Mouse (Mus musculus) intestine, embryonic 16.5 days (tissue): ENCODE data around the gene Fbxo44. TPM values are rescaled to one million over a fixed set of nuclear protein-coding genes. Genes with fewer than 3 reads are reported as not detected.

Experiments
- ATAC-seq: fragments of 200-750 bp; cut with Nextera tagmentation; 2 replicates; pipeline ENCODE4 v1.8.0; 2017; ENCODE audit warnings: moderate TSS enrichment, moderate library complexity
- H3K27ac ChIP-seq: fragments of 300-500 bp; sonication (generic); 2 replicates; pipeline ENCODE4 v1.5.1; 2014; ENCODE audit warnings: mild to moderate bottlenecking, low read length
- H3K27me3 ChIP-seq: fragments of 300-500 bp; sonication (generic); replicated peaks from 2 replicates; pipeline ENCODE4 v1.6.1; 2014; ENCODE audit warnings: low read length, control low read depth, mixed read lengths; ENCODE audit not compliant: control insufficient read depth, insufficient read depth
- H3K36me3 ChIP-seq: fragments of 300-500 bp; sonication (generic); 2 replicates; pipeline ENCODE4 v1.6.1; 2014; ENCODE audit warnings: low read length, control low read depth; ENCODE audit not compliant: control insufficient read depth, insufficient read depth
- H3K4me1 ChIP-seq: fragments of 300-500 bp; sonication (generic); 2 replicates; pipeline ENCODE4 v1.6.1; 2014; ENCODE audit warnings: low read length, control low read depth, mixed read lengths; ENCODE audit not compliant: control insufficient read depth, insufficient read depth
- H3K4me2 ChIP-seq: fragments of 300-500 bp; sonication (generic); 2 replicates; pipeline ENCODE4 v1.6.1; 2014; ENCODE audit warnings: low read depth, low read length, control low read depth
- H3K4me3 ChIP-seq: fragments of 300-500 bp; sonication (generic); 2 replicates; pipeline ENCODE4 v1.5.1; 2014; ENCODE audit warnings: mild to moderate bottlenecking, low read length
- H3K9ac ChIP-seq: fragments of 300-500 bp; sonication (generic); 2 replicates; pipeline ENCODE4 v1.6.1; 2014; ENCODE audit warnings: low read depth, low read length
- H3K9me3 ChIP-seq: fragments of 300-500 bp; sonication (generic); 2 replicates; pipeline ENCODE4 v1.6.1; 2016; ENCODE audit warnings: low read length, control low read depth; ENCODE audit not compliant: control insufficient read depth
- WGBS: fragments of 180-500 bp; shearing (Covaris S2); extraction: QIAGEN DNeasy Blood & Tissue Kit; methylation state at CpG from one replicate; pipeline ENCODE4 v1.1.7; 2014; 5-methylcytosine and 5-hydroxymethylcytosine counted together
- polyA plus RNA-seq: library from polyadenylated mRNA; unstranded; fragments of >200 nt; fragmentation: Nextera tagmentation; extraction: Ambion mirVana; gene quantifications from 2 replicates; pipeline ENCODE4 v1.2.1, GENCODE M21; 2015

Fbxo44 gene
- polyA plus RNA-seq, 1 experiment from 2014 or later: 7.3 TPM

GRCm38 (mm10) chr4:148154006-148154405 lies 6.3 kb downstream of the Fbxo44 start:
- WGBS: 80% methylated on average over 4 of the region's 4 CpGs
- no peak overlapping the region for H3K27ac ChIP-seq
- 0 out of 2 replicates have a peak, but pooled peaks cover 4% of the 10 kb centered on the region for H3K27me3 ChIP-seq
- peaks cover 6% of the 10 kb centered on the region; the same call in 1 of the 2 replicates for H3K4me1 ChIP-seq
- H3K9me3 ChIP-seq: no peaks in the 10 kb centered on the region
- peaks cover 3% of the 10 kb centered on the region; the same call in 1 of the 2 replicates for H3K36me3 ChIP-seq
- no peak for ATAC-seq
- no peak overlapping the region for H3K4me2 ChIP-seq
- no peak overlapping the region for H3K4me3 ChIP-seq
- H3K9ac ChIP-seq: no peak overlapping the region

- Histone ChIP-seq H3K4me3 (no peak overlapping the region), H3K36me3 (peaks cover 3% of the 10 kb centered on the region; the same call in 1 of the 2 replicates), H3K9ac (no peak overlapping the region), H3K27ac (no peak overlapping the region), H3K4me2 (no peak overlapping the region), H3K27me3 (no peaks in the 10 kb centered on the region), H3K4me1 (peaks cover 4% of the 10 kb centered on the region; the same call in 1 of the 2 replicates), H3K9me3 (no peaks in the 10 kb centered on the region)
- ATAC-seq: no peak
- WGBS: 78% methylated on average over 5 of the region's 5 CpGs
Measured at GRCm38 (mm10) chr4:148152547-148152946, 7.7 kb downstream of the Fbxo44 start.

DNA sequence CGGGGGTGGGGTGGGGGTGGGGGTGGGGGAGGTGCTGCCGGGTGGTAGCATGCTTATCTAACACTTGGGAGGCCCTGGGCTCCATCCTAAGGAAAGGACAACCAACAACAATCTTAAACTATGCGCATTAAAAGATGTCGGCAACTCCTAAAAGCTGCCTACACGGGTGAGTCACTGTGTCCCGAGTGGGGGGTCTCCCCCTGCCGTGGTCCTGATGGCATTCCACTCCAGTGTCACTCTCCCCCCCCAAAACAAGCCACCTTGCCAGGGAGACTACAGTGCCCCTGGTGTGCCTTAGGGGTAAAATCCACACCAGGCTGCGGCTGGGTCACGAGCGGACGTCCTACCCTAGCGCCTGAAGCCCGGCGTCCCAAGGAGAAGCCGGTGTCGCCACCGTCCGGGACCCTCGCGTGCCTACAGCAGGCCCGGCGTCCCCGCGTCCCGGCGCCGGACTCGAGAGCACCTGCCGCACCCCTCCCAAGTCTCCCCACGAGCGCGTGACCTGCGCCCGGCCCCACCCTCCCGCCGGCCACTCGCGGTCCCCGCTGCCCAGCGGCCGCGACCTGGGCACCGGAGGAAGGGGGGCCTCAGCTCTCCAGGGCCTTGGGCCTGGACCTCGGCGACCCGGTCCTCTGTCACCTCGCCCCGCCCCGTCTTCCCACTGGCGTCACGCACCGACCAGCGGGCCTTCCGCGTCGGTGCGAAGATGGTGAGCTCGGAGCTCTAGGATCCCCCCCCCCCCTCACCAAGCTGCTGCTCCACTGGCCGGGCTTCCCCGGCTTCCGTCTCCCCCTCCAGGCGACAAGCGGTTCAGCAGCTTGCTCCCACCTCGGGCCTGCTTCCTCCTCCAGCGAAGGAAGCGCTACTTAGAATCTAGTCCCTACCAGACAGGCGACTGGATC lies 8.8 kb downstream of the Fbxo44 start, which contains the start of gene Fbxo6:
Gene Fbxo6, minus strand, starts transcription at position 874 of the 902 bp plus-strand sequence.
- no peaks in the 10 kb centered on the region for H3K27me3 ChIP-seq
- 1% methylated on average over 58 of the region's 67 CpGs for WGBS
- H3K4me3 ChIP-seq: peak within 1 kb of the TSS; percentile 75
- ATAC-seq: peak; percentile 91
- peak within 1 kb of the TSS; percentile 95 for H3K4me2 ChIP-seq
- no peaks in the 10 kb centered on the region for H3K9me3 ChIP-seq
- peak within 1 kb of the TSS; percentile 85 for H3K27ac ChIP-seq
- peaks cover 3% of the 10 kb centered on the region; the same call in 1 of the 2 replicates for H3K36me3 ChIP-seq
- H3K4me1 ChIP-seq: peaks cover 4% of the 10 kb centered on the region; the same call in 1 of the 2 replicates
- H3K9ac ChIP-seq: peak within 1 kb of the TSS; percentile 83

GRCm38 (mm10) chr4:148150953-148151266 lies 9.4 kb downstream of the Fbxo44 start:
- H3K27ac ChIP-seq: peak overlapping the region; percentile 85; the same call in 1 of the 2 replicates
- H3K4me1 ChIP-seq: peaks cover 4% of the 10 kb centered on the region; the same call in 1 of the 2 replicates
- peaks cover 3% of the 10 kb centered on the region; the same call in 1 of the 2 replicates for H3K36me3 ChIP-seq
- H3K4me2 ChIP-seq: peak overlapping the region; percentile 95
- H3K27me3 ChIP-seq: no peaks in the 10 kb centered on the region
- WGBS: 27% methylated on average over 3 of the region's 3 CpGs
- H3K4me3 ChIP-seq: peak overlapping the region; percentile 75
- H3K9ac ChIP-seq: peak overlapping the region; percentile 83
- H3K9me3 ChIP-seq: no peaks in the 10 kb centered on the region
- no peak for ATAC-seq

DNA sequence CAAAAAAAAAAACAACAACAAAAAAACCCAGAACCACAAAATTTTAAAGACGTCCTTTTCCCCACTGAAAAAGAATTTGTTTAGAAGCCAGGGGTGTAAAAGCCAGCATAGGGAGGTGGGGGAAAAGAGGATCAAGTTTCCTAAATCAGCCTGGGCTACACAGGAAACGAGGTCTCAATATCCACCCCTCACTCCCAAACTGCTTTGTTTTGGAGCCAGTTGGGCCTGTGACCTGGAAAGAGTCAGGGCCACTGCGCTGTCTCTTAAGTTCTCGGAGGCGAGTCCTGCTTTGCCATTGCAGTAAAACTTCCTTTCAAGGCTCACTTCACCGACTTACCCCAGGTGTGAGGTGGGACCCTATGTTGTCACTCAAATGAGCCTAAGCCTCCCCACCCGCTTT lies 10.0 kb downstream of the Fbxo44 start:
- Histone ChIP-seq H3K27ac (no peak overlapping the region), H3K4me2 (no peak overlapping the region)
- no peak for ATAC-seq

DNA sequence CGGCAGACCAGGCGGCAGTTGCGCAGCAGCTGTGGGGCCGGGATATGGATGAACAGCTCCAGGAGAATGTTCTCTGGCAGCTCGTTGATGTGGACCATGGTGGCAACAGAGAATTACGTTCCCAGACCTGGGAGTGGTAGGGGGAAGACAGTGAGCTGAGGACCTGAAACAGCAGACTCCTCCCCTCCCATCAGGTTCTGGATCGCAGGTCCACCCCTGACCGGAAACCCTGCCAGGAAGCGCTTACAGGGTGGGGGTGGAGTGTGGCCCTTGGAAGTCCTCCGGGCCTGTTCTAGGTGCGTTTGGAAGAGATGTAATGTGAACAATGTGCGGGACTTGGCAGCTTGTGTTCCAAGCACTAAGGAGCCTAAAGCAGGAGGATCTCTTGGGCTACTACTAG lies 10.7 kb downstream of the Fbxo44 start:
- Histone ChIP-seq H3K4me1 (peaks cover 4% of the 10 kb centered on the region; the same call in 1 of the 2 replicates), H3K36me3 (peaks cover 3% of the 10 kb centered on the region; the same call in 1 of the 2 replicates), H3K4me3 (no peak overlapping the region), H3K4me2 (no peak overlapping the region), H3K27me3 (no peaks in the 10 kb centered on the region), H3K27ac (no peak overlapping the region), H3K9ac (no peak overlapping the region), H3K9me3 (no peaks in the 10 kb centered on the region)
- whole genome bisulfite sequencing: 59% methylated on average over 12 of the region's 12 CpGs
- ATAC-seq: no peak

More for the DNA sequence above, 10.0 kb downstream of the Fbxo44 start:
- H3K9me3 ChIP-seq: no peaks in the 10 kb centered on the region
- H3K36me3 ChIP-seq: peaks cover 3% of the 10 kb centered on the region; the same call in 1 of the 2 replicates
- H3K4me1 ChIP-seq: peaks cover 4% of the 10 kb centered on the region; the same call in 1 of the 2 replicates
- no peaks in the 10 kb centered on the region for H3K27me3 ChIP-seq
- no peak overlapping the region for H3K4me3 ChIP-seq
- H3K9ac ChIP-seq: no peak overlapping the region
- WGBS: 60% methylated on average over 7 of the region's 7 CpGs

DNA sequence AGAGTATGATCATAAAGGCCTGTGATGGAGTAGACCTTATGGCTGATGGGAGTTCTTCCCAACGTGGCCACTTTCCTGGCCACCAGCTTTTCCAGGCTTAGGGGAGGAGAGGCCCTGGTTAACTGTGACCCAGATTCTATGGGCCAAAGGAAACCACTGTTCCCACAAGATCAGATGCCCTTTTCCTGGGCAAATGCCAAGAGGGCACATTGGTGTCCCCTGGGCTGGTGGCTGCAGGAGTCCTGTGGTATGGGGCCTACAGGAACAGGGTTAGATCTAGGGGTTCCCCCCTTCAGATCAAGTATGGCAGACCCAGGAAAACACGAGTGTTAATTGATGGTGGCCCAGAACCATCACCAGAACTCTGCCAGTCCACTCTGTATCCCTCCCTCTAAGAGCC lies 12.6 kb downstream of the Fbxo44 start:
- H3K27ac ChIP-seq: no peak overlapping the region
- no peak for ATAC-seq
- 86% methylated on average over 2 of the region's 2 CpGs for WGBS
- no peaks in the 10 kb centered on the region for H3K36me3 ChIP-seq
- no peaks in the 10 kb centered on the region for H3K9me3 ChIP-seq
- H3K9ac ChIP-seq: no peak overlapping the region
- H3K4me2 ChIP-seq: no peak overlapping the region
- peaks cover 4% of the 10 kb centered on the region; the same call in 1 of the 2 replicates for H3K4me1 ChIP-seq
- no peaks in the 10 kb centered on the region for H3K27me3 ChIP-seq
- H3K4me3 ChIP-seq: no peak overlapping the region

- no peaks in the 10 kb centered on the region for H3K4me1 ChIP-seq
- H3K27me3 ChIP-seq: no peaks in the 10 kb centered on the region
- H3K36me3 ChIP-seq: no peaks in the 10 kb centered on the region
- H3K27ac ChIP-seq: no peak overlapping the region
- no peak overlapping the region for H3K4me2 ChIP-seq
- H3K9ac ChIP-seq: no peak overlapping the region
- no peak for ATAC-seq
- no peak overlapping the region for H3K4me3 ChIP-seq
- no peaks in the 10 kb centered on the region for H3K9me3 ChIP-seq
- 85% methylated on average over 5 of the region's 5 CpGs for WGBS
Measured at GRCm38 (mm10) chr4:148143721-148144120, 16.6 kb downstream of the Fbxo44 start.

GRCm38 (mm10) chr4:148140098-148141011 lies 19.9 kb downstream of the Fbxo44 start:
- under 1% methylated on average over 60 of the region's 65 CpGs for WGBS
- H3K4me3 ChIP-seq: peak overlapping the region; percentile 76
- peak overlapping the region; percentile 70 for H3K9ac ChIP-seq
- peak; percentile 97 for ATAC-seq
- no peaks in the 10 kb centered on the region for H3K4me1 ChIP-seq
- no peaks in the 10 kb centered on the region for H3K27me3 ChIP-seq
- H3K9me3 ChIP-seq: no peaks in the 10 kb centered on the region
- H3K4me2 ChIP-seq: peak overlapping the region; percentile 80
- no peaks in the 10 kb centered on the region for H3K36me3 ChIP-seq
- H3K27ac ChIP-seq: peak overlapping the region; percentile 84
